Mouse (Mus musculus) heart, postnatal 0 days (tissue): ENCODE data around the gene Celf6.

ENCODE experiments used
- CTCF ChIP-seq: IDR thresholded peaks from 2 replicates; pipeline ENCODE4 v1.5.1; 2016; ENCODE audit warnings: antibody characterized with exemption, control low read depth, low read depth
- EP300 ChIP-seq: IDR thresholded peaks from 2 replicates; pipeline ENCODE4 v1.6.1; 2016; ENCODE audit warnings: antibody characterized with exemption, low read depth

GRCm38 (mm10) chr9:59655958-59656634, 78.4 kb downstream of the Celf6 start, which contains the start of gene Pkm:
- TF ChIP-seq CTCF (peak; percentile 32), EP300 (peak; percentile 75; the same call in 1 of the 2 replicates)
